Mouse (Mus musculus): ENCODE measurements around the gene Raet1d. TPM values are rescaled to one million over a fixed set of nuclear protein-coding genes. Genes with fewer than 3 reads are reported as not detected.

Raet1d gene
- total RNA-seq, 1 experiment from 2014 or later, result 0.58 TPM

Other genes with a start within 250 kb of the Raet1d start
- gene E030030I06Rik, start 211.3 kb upstream of the Raet1d start, total RNA-seq (2021), result 10.0 and 18.1 TPM in 2 replicates
- gene Raet1e, start 202.0 kb upstream of the Raet1d start, total RNA-seq (2021), result 1.2 and 1.6 TPM in 2 replicates
- gene H60b, start 202.0 kb upstream of the Raet1d start, total RNA-seq (2021), result 0.82 TPM in 1 of 2 replicates, not detected in the other